Mouse (Mus musculus): ENCODE results near the gene Nt5c. TPM values are rescaled to one million over a fixed set of nuclear protein-coding genes. Genes with fewer than 3 reads are reported as not detected.
"Not testable (repeated sequence)": the region's sequence is repeated elsewhere in the genome, so short reads cannot be mapped to it uniquely, and the experiment has no call there.

Gene Nt5c
- polyA plus RNA-seq, 1 experiment from 2014 or later: 41.9 TPM

DNA sequence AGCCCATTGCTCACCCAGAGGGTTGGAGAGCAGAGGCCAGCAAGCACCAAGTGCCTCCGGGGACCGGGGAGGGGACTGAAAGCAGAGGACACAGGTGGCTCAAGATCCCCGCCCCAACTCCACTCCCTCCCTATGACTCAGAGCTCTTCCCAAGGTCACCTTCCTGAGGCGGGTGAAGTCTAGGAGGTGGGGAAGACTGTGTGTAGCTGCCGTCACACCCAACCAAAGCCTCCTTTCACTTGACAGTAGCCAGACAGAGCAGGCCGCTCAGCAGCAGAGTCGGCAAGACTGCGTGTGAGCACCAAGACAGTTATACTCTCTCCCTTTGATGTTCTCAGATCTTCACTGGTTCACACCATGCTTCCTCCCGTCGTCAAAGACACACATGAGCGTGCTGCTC lies 28.3 kb downstream of the Nt5c start:
- WGBS (ENCODE audit: insufficient replicate concordance): 61% methylated on average over 11 of the region's 11 CpGs
- H3K36me3 ChIP-seq (replicated peaks): no peaks in the 10 kb centered on the region
- peaks cover 23% of the 10 kb centered on the region; the same call in 1 of the 2 replicates for H3K27me3 ChIP-seq
- H3K9ac ChIP-seq: no peak overlapping the region
- H3K4me1 ChIP-seq (replicated peaks): no peaks in the 10 kb centered on the region
- no peaks in the 10 kb centered on the region for H3K9me3 ChIP-seq (replicated peaks)
- ATAC-seq (ENCODE audit: insufficient read depth): no peak
- H3K4me3 ChIP-seq (replicated peaks): no peak overlapping the region
- H3K4me2 ChIP-seq: no peak overlapping the region
- H3K27ac ChIP-seq (replicated peaks): no peak overlapping the region

DNA sequence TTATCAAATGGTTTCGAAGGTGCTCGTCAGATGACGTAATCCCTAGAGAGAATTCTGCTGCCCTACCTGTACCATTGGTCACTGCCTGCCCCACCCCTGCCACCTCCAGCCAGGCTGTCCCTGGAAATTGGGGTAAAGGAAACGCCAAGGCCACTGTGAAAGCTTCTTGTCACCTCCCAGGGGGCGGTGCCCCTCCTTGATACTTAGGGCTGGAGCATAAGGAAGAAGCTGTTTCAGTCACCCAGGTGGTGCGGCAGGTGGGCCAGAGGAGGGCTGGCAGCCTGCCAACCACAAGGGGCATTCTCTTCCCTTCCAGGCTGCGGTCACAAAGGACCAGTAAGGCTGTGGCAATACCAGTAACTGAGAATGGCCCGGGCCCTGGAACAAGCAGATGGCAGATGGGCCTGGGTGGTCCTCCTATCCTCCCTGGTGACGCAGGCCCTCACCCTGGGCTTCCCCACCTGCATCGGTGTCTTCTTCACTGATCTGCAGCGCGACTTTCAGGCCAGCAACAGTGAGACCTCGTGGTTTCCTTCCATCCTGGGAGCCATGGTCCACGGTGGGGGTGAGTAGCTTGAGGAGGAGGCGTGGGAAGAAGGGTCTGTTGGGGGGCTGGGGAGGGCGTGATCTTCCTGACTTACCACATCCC lies 29.3 kb downstream of the Nt5c start, which contains the start of gene Slc16a5:
Slc16a5 (plus strand) TSS at position 232 of the 649 bp plus-strand sequence.
- Histone ChIP-seq H3K4me1 (replicated peaks) (no peaks in the 10 kb centered on the region; the same call in 1 of the 2 replicates), H3K27ac (replicated peaks) (no peak within 1 kb of the TSS), H3K9me3 (replicated peaks) (no peaks in the 10 kb centered on the region), H3K4me2 (no peak within 1 kb of the TSS), H3K4me3 (replicated peaks) (no peak within 1 kb of the TSS), H3K36me3 (replicated peaks) (no peaks in the 10 kb centered on the region), H3K9ac (no peak within 1 kb of the TSS), H3K27me3 (peaks cover 23% of the 10 kb centered on the region; the same call in 1 of the 2 replicates)
- peak; percentile 16; the same call in 1 of the 2 replicates for ATAC-seq (ENCODE audit: insufficient read depth)
- 51% methylated on average over 16 of the region's 16 CpGs for WGBS (ENCODE audit: insufficient replicate concordance)

DNA sequence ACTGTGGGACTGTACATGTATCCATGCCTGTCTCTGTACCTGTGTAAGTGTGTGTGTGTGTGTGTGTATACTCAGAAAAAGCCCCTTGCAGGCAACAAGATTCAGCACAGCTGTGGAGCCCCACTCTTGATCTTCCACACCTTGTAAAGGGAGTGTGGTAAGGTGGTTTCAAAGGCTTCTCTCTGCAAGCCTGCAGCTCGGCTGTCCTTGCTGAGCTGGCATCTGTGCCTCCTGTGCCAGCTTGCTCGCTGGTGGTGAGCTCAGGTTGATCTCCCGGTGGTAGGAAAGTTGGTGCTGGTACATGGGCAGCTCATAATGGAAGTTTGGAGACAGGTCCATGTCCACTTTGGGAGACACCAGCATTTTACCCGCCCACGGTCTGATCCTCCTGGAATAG lies 29.8 kb downstream of the Nt5c start:
- H3K4me3 ChIP-seq (replicated peaks): no peak overlapping the region
- H3K4me2 ChIP-seq: no peak overlapping the region
- ATAC-seq (ENCODE audit: insufficient read depth): no peak
- H3K27ac ChIP-seq (replicated peaks): no peak overlapping the region
- no peaks in the 10 kb centered on the region; the same call in 1 of the 2 replicates for H3K4me1 ChIP-seq (replicated peaks)
- no peaks in the 10 kb centered on the region for H3K36me3 ChIP-seq (replicated peaks)
- H3K9me3 ChIP-seq (replicated peaks): no peaks in the 10 kb centered on the region
- 57% methylated on average over 5 of the region's 5 CpGs for WGBS (ENCODE audit: insufficient replicate concordance)
- H3K27me3 ChIP-seq: peaks cover 23% of the 10 kb centered on the region; the same call in 1 of the 2 replicates
- H3K9ac ChIP-seq: no peak overlapping the region

DNA sequence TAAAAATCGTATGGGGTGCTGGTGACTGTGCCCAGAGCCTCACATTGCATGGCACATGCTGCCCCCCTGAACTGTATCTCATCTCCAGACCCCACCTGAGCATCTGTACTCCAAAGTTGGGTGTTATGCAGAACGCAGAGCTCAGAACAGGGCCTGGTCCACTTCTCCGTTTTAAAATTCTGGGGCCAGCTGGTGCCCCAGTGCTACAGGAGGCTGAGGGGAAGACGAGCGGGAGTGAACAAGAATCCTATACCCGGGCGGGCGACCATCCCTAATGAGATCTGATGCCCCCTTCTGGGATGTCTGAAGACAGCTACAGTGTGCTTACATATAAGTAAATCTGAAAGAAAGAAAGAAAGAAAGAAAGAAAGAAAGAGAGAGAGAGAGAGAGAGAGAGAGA lies 30.7 kb downstream of the Nt5c start:
- no peaks in the 10 kb centered on the region for H3K36me3 ChIP-seq (replicated peaks)
- H3K9me3 ChIP-seq (replicated peaks): no peaks in the 10 kb centered on the region
- no peak for ATAC-seq (ENCODE audit: insufficient read depth)
- no peak overlapping the region for H3K27ac ChIP-seq (replicated peaks)
- H3K4me2 ChIP-seq: no peak overlapping the region
- no peaks in the 10 kb centered on the region; the same call in 1 of the 2 replicates for H3K4me1 ChIP-seq (replicated peaks)
- no peak overlapping the region for H3K4me3 ChIP-seq (replicated peaks)
- WGBS (ENCODE audit: insufficient replicate concordance): 24% methylated on average over 8 of the region's 8 CpGs
- peaks cover 23% of the 10 kb centered on the region; the same call in 1 of the 2 replicates for H3K27me3 ChIP-seq
- H3K9ac ChIP-seq: no peak overlapping the region

DNA sequence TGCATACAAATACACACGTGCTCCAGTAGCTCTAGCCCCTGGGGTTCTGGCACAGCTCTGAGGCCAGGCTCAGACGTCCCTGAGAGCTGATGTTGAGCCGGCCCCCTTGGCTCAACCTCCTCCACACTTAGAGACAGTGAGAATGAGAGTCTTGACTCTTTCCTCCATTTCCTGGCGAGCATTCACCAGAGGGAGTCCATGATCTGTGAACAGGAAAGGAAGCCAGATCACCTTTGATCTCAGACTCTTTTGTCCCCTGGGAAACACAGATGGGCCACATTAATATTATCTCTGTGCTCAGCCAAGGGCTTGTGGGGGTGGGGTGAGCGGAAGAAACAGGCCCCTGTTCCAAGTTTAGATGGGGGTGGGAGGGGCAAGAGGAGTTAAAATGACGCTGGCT lies 34.3 kb downstream of the Nt5c start:
- peaks cover 3% of the 10 kb centered on the region; the same call in 1 of the 2 replicates for H3K4me1 ChIP-seq (replicated peaks)
- H3K9me3 ChIP-seq (replicated peaks): no peaks in the 10 kb centered on the region
- H3K4me3 ChIP-seq (replicated peaks): no peak overlapping the region
- H3K9ac ChIP-seq: no peak overlapping the region
- H3K4me2 ChIP-seq: no peak overlapping the region
- no peak for ATAC-seq (ENCODE audit: insufficient read depth)
- no peaks in the 10 kb centered on the region for H3K36me3 ChIP-seq (replicated peaks)
- H3K27me3 ChIP-seq: peaks cover 12% of the 10 kb centered on the region; the same call in 1 of the 2 replicates
- 35% methylated on average over 6 of the region's 6 CpGs for WGBS (ENCODE audit: insufficient replicate concordance)
- no peak overlapping the region for H3K27ac ChIP-seq (replicated peaks)

DNA sequence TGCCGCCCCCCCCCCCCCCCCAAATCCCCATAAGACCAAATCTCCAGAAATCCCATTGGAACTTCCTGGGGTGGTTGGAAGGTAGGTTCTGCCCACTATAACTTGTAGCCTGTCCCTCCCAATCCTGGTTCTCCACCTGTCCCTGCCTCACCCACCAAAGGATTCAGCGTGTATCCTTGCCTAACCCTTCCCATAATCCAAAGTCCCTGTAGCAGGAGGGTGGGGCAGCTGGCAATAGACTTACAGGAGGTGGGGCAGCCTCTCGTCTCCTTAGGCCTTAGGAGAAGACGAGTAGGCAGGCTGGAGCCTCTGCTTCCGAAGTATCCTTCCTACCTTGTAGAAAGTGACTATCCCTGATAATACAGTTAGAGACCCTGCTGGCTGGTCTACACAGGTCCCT lies 35.5 kb downstream of the Nt5c start:
- Histone ChIP-seq H3K27ac (replicated peaks) (no peak overlapping the region), H3K9ac (no peak overlapping the region), H3K4me3 (replicated peaks) (no peak overlapping the region), H3K9me3 (replicated peaks) (no peaks in the 10 kb centered on the region), H3K4me1 (replicated peaks) (peaks cover 3% of the 10 kb centered on the region; the same call in 1 of the 2 replicates), H3K27me3 (0 out of 2 replicates have a peak, but pooled peaks cover 5% of the 10 kb centered on the region), H3K36me3 (replicated peaks) (no peaks in the 10 kb centered on the region), H3K4me2 (no peak overlapping the region)
- no peak for ATAC-seq (ENCODE audit: insufficient read depth)
- WGBS (ENCODE audit: insufficient replicate concordance): 66% methylated on average over 5 of the region's 5 CpGs

DNA sequence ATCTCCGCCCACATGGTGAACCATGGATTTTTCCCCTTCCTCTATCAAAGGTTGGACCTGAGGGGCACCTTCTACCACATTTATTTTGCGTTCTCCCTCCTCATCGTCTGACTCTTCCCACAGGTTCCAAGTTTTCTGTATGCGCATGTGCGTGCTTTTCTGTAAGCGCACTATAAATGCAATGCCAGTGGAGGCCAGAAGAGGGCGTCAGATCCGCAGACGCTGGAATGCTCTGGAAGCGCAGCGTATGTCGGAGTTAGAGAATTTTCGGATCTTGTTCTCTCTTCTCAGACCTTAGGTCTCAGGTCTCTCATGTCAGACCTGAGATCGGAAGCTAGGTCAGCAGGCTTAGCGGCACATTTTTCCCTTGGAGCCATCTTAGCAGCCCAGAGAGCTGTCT lies 36.0 kb downstream of the Nt5c start:
- ATAC-seq (ENCODE audit: insufficient read depth): no peak
- 77% methylated on average over 15 of the region's 15 CpGs for WGBS (ENCODE audit: insufficient replicate concordance)
- H3K27ac ChIP-seq (replicated peaks): no peak overlapping the region

DNA sequence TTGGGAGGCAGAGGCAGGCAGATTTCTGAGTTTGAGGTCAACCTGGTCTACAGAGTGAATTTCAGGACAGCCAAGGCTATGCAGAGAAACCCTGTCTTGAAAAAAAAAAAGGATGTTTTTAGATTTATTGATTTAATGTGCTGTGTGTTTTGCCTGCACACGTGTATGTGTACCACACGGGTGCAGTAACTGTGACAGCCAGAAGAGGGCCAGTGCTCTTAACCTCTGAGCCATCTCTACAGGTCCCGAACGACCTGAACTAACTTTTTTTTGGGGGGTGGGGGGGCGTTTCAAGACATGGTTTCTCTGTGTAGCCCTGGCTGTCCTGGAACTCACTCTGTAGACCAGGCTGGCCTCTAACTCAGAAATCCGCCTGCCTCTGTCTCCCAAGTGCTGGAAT lies 36.8 kb downstream of the Nt5c start:
- H3K4me2 ChIP-seq; H3K27ac ChIP-seq (replicated peaks); ATAC-seq (ENCODE audit: insufficient read depth); H3K9ac ChIP-seq; H3K27me3 ChIP-seq; H3K4me3 ChIP-seq (replicated peaks); H3K4me1 ChIP-seq (replicated peaks); H3K36me3 ChIP-seq (replicated peaks); H3K9me3 ChIP-seq (replicated peaks): not testable (repeated sequence)
- WGBS (ENCODE audit: insufficient replicate concordance): 56% methylated on average over 6 of the region's 6 CpGs

More for the DNA sequence above, 36.0 kb downstream of the Nt5c start:
- Histone ChIP-seq H3K4me2 (no peak overlapping the region), H3K36me3 (replicated peaks) (no peaks in the 10 kb centered on the region), H3K4me3 (replicated peaks) (no peak overlapping the region), H3K4me1 (replicated peaks) (peaks cover 3% of the 10 kb centered on the region; the same call in 1 of the 2 replicates), H3K9ac (no peak overlapping the region), H3K9me3 (replicated peaks) (no peaks in the 10 kb centered on the region), H3K27me3 (0 out of 2 replicates have a peak, but pooled peaks cover 2% of the 10 kb centered on the region)

DNA sequence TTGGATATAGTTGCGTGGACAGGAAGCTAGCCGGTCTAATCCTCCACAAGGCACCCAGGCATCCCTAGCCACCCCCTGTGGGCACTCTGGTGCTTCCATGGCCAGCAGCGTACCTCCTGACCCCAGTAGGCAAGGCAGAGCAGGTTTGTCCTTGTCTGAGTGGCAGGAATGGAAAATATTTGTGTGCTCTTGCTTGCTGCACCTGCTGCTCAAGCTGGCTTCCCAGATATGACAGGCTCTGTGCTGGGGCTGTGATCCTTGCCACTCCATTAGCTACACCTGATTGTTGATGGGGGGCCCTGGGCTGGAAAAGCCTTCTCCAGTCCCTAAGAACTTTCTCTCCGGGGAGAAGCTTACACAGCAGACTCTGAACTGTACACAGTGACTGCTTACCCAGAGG lies 38.4 kb downstream of the Nt5c start:
- H3K4me2 ChIP-seq: no peak overlapping the region
- H3K36me3 ChIP-seq (replicated peaks): no peaks in the 10 kb centered on the region
- no peak for ATAC-seq (ENCODE audit: insufficient read depth)
- H3K4me1 ChIP-seq (replicated peaks): peaks cover 9% of the 10 kb centered on the region
- no peaks in the 10 kb centered on the region for H3K9me3 ChIP-seq (replicated peaks)
- H3K4me3 ChIP-seq (replicated peaks): no peak overlapping the region
- H3K27ac ChIP-seq (replicated peaks): no peak overlapping the region
- no peak overlapping the region for H3K9ac ChIP-seq
- no peaks in the 10 kb centered on the region for H3K27me3 ChIP-seq
- 48% methylated on average over 4 of the region's 4 CpGs for WGBS (ENCODE audit: insufficient replicate concordance)

DNA sequence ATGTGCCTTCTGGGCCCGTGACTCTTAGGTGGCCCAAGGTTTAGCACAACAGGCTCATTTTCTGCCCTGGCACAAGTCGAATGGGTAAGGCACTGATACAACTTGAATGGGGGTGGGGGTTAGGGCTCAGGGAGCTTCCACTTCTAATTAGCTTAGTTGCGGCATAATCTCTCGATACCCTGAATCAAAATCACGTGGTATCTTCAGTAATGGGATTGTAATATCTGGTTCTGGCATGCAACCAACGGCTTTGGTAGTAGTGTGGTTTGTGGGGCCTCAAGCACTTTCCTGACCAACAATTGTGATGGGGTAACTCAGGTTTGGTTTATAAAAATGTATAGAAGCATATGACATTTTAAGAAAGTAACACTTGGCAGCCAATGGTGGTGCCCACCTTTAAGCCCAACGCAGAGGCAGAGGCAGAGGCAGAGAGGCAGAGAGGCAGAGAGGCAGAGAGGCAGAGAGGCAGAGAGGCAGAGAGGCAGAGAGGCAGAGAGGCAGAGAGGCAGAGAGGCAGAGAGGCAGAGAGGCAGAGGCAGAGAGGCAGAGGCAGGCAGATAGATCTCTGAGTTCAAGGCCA lies 39.3 kb downstream of the Nt5c start:
- ATAC-seq (ENCODE audit: insufficient read depth): no peak
- peaks cover 9% of the 10 kb centered on the region for H3K4me1 ChIP-seq (replicated peaks)
- no peak overlapping the region for H3K27ac ChIP-seq (replicated peaks)
- no peak overlapping the region for H3K9ac ChIP-seq
- WGBS (ENCODE audit: insufficient replicate concordance): 62% methylated on average over 7 of the region's 7 CpGs
- H3K4me3 ChIP-seq (replicated peaks): no peak overlapping the region
- no peaks in the 10 kb centered on the region for H3K27me3 ChIP-seq
- H3K36me3 ChIP-seq (replicated peaks): no peaks in the 10 kb centered on the region
- no peak overlapping the region for H3K4me2 ChIP-seq
- H3K9me3 ChIP-seq (replicated peaks): no peaks in the 10 kb centered on the region

DNA sequence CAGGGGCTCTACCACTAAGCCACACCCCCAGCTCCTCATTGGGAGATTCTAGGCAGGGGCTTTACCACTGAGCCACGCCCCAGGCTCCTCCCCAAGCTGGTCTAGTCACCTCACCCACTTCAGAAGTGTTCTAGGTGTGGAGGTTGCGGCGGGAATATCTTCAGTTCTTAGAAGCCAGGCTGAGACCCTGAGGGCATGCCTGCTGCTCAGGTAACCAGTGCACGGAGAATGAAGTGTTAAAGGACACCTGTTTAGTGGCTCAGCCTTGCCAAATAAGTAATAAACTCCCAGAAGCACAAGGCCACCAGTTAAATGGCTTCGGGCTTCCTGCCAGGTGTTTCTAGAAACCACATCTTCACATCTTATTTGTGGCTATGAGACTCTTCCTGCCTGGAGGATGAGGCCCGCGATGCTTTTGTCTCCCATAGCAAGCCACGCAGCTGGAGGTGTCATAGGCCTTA lies 39.9 kb downstream of the Nt5c start:
- no peaks in the 10 kb centered on the region for H3K36me3 ChIP-seq (replicated peaks)
- no peak overlapping the region for H3K9ac ChIP-seq
- no peaks in the 10 kb centered on the region for H3K9me3 ChIP-seq (replicated peaks)
- peaks cover 10% of the 10 kb centered on the region for H3K4me1 ChIP-seq (replicated peaks)
- H3K27ac ChIP-seq (replicated peaks): no peak overlapping the region
- ATAC-seq (ENCODE audit: insufficient read depth): no peak
- no peak overlapping the region for H3K4me3 ChIP-seq (replicated peaks)
- 54% methylated on average over 8 of the region's 8 CpGs for WGBS (ENCODE audit: insufficient replicate concordance)
- no peak overlapping the region for H3K4me2 ChIP-seq
- no peaks in the 10 kb centered on the region for H3K27me3 ChIP-seq

Data from liver, embryonic 15.5 days (tissue).